Mouse (Mus musculus): ENCODE measurements at regions not wholly inside any gene's neighbourhood (a gene's known extent, or its start where the extent isn't known, plus 50 kb on each side); places are given as distances from the start of the nearest gene placed in this dataset.
A peak's percentile ranks its signal among the peaks of the same experiment; 100 is the strongest.

DNA sequence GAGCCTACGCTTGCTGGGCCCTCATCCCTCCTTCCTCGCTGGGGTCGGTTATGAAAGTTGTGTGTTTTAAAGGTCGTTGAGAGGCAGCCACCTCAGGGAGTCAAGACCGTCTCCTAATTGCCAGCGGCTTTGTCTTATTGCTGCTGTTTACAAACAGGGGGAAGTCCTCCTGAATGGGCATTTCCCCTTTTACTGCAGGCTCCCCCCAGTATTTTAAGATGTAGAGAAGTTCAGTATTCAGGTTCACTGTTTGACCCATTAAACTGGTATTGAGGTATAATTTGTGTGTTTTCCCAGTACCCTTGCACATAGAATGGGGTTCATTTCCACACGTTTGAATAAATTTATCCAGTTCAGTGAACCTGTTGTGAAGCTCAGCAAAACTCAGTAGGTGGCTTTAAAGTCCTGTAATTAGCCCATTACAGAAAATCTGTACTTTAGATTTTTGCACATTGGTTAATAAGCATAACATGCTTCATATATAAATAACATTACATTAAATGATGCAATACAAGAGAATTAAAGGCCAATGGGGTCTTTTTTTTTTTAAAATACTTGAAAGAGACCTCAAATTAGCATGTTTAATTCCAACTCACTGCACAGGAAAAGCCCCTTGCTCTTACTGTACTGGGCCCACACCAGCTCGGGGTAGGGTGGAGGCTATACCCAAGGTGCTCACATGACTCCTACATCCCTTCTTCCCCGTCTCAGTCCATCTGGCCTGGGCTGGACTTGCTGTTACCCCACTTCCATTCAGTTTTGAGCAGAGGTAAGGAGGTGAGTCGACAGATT, 63.7 kb downstream of the Nkx2-1 start:
- ATAC-seq (replicated peaks; ENCODE audit: poor library complexity, severe bottlenecking): no peak

DNA sequence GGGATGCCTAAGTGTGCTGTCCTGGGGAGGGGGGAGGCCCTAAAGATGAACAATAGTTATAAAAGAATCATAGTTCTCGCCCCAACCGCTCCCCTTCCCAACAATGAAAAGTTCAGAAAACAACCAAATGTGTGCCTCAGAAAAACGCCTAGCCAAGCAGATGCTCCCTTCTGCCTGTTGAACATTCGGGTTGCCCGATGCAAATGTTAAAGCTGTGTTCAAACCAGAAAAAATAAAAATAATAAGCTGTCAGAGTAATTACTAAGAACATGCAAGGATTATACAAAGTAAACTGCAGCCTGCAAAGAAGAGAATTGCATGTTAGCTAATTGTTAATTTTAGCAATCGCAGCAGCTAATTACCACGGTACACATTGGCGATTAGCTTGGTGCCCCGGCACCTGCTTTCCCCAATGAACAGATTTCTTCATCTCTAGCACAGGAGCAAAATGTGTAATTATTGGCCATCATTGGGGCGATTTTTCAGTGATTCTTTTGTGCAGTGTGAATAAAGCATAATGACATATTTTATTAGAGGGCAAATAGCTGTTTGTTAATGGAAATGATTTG, 65.7 kb downstream of the Nkx2-1 start:
- ATAC-seq (replicated peaks; ENCODE audit: poor library complexity, severe bottlenecking): no peak

DNA sequence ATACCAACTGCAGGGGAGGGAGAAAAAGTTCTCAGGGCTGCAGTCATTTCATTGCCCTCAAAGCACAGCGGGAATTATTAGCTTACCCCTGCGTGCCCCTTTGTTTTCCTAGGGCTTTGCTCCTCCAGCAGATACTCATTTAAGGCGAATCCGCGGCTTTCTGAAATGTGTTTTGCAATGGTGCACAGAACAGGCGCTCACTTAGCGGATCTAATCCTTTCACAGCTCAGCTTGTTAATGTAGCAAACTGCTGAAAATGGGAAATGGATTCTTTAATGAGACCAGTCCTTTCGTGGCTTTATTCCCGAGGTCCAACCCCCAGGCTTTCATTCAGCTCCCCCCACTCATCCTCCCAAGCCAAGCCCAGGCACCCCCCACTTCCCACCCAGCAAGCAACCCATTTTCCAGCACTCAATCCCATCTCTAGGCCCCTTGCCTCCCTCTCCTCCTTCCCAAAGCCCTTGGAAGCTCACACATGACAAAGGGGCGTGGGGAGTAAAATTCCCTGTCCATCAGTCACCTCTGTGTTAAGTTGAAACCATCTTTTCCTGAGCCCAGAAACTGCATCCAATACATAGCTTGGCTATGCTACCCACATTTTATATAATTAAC, 77.1 kb downstream of the Nkx2-1 start:
- no peak for ATAC-seq (replicated peaks; ENCODE audit: poor library complexity, severe bottlenecking)

DNA sequence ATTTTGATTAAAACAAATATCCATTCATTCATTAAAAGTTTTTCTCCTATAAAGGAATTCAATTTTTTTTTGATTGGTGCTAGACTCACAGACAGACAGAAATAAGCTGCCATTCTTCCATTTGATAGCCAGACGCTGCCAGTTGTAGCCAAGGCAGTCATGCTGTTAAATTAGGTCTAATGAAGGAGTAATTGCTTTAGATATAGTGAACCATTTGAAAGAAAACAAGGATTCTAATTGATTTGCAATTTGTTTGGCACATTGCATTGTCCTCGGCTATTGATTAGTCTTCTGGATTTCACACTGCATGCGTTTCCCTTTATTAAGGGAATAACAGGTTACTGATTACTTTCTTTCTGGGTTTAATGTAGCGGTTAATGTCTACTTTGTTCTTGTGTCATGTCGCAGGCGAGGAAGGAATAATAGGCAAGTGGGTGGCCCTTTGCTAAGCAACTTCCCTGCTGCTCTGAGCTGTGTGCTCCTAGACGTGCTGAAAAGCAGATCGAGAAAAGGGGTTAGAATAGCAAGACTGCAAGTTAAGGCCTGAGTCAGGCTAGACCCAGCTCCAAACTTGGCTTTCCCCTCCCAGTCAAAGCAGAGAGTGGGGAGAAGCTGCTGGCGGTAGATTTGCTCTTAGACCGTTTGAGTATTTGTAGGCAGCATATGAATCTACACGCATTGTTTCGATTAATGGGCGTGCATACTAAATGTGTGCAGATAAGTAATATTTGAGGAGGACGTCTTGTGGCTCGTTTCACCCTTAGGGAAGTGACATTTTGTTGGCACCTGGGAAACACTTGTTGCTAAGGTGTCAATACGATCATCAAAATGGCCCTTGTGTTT, 77.8 kb downstream of the Nkx2-1 start:
- no peak for ATAC-seq (replicated peaks; ENCODE audit: poor library complexity, severe bottlenecking)

DNA sequence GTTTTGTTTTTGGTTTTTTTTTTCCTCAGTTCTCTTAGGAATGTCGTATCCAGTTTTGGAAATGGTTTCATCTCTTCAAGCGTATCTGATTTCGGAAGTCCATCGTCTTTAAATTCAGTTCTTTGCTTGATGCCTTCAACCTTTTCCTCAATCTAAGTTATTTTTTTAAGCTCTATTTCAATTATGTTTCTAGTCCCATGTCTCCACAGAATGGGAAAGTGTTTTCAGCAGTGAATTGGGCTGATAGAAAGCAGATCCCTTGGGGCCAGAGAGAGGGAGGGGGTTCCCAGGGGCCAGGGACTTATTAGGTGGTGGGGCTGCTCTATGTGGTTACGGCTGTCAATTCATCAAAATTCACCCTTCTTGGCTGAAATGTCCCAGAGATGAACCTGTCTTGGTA, 78.8 kb downstream of the Nkx2-1 start:
- no peak for ATAC-seq (replicated peaks; ENCODE audit: poor library complexity, severe bottlenecking)

DNA sequence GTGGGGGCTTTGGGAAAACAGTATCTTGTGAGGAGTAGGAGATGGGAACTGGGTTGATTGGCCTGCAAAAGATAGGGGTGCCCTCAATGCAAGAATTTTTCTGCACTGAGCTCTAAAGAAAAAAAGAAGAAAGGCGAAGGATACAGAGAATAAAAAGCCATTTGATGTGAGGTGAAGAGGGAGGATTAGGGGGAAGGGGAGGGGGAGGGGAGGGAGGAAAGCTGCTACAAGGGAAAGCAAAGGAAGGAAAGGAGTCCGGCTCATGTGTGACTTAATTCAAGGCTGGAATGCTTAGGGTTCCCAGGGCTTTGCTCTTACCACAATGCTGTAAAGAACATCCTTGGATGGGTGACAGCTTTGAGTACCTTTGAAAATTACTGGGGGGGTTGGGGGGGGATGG, 79.4 kb downstream of the Nkx2-1 start:
- ATAC-seq (replicated peaks; ENCODE audit: poor library complexity, severe bottlenecking): no peak

DNA sequence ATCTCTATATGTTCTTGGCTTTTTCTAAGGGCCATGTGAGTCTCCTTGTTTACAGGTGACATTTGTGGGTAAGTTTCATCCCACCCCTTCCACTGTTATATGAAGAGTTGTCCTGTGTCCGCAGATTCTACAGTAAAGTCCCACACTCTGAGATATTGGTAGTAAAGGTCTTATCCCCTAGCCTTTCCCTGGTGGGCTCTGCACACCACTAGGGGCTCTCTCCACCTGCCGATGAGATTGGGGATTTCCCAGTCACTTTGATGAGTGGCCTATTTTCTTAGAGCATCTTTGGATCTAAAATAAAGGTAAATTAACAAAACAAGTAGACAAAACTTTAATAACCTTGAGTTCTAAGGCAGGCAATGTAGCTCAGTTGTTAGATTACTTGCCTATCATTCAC, 86.4 kb downstream of the Nkx2-1 start:
- ATAC-seq (replicated peaks; ENCODE audit: poor library complexity, severe bottlenecking): no peak

DNA sequence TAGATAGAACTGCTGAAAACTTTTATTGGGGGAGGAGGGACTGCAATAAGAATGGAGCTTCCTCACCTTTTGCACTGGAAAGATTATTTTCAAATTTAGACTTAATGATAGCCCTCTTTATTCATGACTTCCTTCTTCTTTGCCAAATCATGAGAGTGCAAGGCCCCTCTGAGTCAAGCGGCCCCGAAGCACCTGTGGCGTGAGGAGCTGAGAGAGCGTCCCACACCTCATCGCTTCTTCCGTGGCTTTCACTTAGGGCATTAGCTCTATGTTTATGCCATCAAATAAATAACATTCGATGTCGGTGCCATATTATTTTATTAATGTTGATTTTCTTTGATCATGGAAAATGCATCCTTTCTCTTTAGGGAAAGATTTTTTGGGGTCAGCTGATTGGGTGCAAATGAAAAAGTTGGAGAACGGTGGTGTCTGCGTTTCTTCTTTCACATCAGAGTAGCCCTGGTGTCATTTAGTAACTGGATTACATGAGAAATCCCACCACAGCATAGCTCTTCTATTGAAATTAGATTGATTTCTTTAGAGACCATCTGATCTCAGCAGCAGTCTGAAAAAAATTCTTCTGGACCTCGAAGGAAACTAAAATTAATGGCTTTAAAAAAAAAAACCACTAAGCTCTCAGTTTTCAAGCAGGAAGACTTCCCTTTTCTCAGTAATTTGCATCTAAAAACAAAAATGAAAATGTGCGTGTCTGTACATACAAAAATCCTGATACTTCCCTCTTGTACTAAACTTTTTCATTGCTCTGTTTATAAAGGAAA, 87.7 kb downstream of the Nkx2-1 start:
- ATAC-seq (replicated peaks; ENCODE audit: poor library complexity, severe bottlenecking): no peak; the same call in 1 of the 2 replicates

DNA sequence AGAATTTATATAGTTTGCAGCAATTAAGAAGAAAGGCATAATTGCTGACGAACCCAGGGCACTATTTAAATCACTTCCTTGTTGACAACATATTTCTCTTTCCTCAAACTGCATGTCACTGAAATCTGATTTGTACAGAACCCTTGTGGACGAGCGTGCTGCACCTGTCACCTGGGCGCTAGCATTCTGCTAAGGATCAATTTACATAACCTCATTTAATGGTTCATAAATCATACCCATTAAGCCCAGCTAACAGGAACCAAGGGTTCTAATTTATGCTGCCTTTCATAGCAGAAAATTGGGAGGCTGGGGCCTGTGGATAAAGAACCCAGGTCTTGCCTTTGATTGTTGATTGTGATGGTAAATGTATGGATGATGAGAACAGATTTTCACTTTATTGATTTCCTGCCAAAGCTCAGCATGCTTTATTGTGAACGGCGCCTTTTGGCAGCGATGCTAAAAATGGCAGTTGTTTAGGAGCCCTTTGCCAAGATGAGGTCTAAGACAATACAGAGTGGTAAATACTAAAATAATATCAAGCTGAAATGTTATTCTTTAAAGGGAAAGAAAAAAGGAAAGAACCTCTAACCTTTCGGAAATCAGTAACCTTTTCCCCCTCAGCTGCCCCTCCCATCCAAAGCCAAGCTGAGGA, 95.4 kb downstream of the Nkx2-1 start:
- no peak for ATAC-seq (replicated peaks; ENCODE audit: poor library complexity, severe bottlenecking)

DNA sequence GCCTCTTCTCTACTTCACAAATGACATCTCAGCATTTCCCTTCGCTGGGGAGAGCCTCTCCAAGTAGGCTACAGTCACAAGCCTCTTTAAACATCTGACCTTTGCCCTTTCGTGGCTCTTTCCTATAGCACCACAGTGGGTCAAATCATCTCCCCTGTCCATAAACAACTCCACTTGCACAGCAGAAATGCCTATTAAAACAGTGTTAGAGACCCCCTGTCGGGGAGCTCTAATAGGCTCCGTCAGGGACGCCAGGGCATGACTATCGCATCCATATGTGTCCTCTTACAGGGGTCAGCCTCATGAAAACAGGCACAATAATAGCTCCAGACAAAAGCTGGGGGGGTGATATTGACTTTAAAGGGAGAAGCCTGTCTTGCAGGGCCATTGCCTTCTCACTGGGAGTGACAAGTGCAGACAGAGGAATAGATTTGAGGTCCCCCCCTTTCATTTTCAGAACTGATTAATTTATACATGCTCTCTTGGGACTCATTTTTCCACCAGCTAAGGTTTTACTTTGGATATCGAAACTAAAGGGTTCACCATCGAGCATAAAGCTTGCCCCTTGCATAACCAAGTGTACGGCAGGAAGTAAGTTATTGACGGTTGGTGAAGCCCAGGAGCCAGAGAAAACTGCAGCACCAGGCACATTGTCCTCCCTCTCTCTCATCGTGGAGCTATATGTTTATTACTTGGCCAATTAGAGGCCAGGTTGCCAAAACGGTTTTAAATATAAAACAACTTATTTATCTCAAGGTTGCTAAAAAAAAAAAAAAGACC, 94.6 kb upstream of the Mbip start:
- peak; percentile 94 for ATAC-seq (replicated peaks; ENCODE audit: poor library complexity, severe bottlenecking)

DNA sequence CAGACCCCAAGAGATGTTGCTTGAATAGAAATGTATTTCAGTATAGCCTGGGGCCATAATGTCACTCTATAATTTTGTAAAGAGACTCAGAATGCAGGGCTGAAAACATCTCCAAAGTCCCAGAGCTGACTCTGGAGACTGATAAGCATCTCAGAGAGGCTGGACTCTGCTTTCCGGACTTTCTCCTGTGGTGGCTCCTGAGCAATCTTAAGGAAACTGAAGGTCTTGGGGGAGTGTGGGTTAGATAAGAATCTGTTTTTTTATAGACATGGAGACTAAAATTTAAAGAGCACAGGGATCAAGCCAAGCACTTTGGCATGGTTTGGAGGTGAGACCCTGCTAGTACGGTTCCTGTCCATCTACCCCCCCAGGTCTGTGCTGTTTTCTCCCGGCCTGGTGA, 92.7 kb upstream of the Mbip start:
- no peak for ATAC-seq (replicated peaks; ENCODE audit: poor library complexity, severe bottlenecking)

DNA sequence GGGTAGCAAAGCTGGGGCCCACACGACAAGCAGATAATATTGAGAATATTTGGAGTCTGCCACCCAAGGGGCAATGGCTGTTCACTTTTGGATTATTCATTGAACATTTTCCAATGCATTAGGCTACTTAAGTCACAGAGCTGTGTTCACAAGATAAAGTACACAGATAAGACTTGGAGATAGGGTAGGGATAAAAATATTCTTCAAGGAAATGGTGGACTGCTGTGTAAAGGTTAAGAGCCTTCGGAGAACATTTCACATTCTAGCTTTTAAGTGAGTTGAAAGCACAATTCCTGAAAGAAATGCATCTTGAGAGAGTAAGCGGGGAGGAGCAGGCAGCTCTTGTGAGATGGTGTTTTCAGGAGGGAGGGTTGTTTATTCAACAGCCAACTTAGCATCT, 92.3 kb upstream of the Mbip start:
- ATAC-seq (replicated peaks; ENCODE audit: poor library complexity, severe bottlenecking): no peak

DNA sequence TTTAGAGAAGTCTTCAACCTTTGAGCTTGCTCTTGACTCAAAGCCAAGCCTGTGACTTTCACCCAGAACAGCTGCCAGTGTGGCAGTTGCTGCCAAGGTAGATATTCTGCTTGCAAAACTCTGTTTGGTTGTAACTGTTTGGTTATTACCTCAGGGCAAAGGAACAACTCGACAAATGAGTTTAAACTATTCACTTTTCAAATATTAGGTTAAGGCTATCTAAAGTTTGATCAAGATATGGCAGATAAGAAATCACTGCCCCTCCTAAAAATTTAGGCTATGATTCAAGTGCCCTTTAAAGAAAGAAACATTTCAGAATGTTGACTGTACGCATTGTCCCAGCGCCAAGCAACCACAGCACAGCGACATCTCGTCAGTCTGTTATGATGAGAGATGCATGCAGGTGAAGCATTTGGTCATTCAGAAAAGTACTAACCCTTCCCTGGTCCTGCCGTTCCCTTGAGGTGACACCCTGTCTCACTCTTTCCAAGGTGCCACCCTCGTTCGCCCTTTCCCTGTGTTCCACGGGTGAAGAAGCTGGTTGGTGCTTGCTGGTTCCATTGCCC, 81.1 kb upstream of the Mbip start:
- no peak for ATAC-seq (replicated peaks; ENCODE audit: poor library complexity, severe bottlenecking)

DNA sequence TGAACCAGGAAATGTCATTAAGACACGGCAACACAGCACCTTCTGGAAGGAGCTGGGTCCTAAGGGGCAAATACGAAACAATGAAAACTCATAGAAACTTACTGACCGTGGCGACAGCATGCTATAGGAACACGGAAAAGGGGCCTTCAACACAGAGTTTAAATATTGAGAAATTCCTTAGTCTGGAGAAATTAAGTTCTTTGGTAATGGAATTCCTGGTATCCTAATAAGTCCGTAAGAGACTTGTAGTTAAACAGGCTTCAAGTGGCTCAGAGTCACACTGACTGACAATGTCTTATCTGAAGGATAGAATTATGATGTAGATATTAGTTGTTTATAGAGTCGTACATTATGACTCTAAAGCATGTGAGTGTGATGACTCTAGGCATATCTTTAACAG, 70.4 kb upstream of the Mbip start:
- no peak for ATAC-seq (replicated peaks; ENCODE audit: poor library complexity, severe bottlenecking)

DNA sequence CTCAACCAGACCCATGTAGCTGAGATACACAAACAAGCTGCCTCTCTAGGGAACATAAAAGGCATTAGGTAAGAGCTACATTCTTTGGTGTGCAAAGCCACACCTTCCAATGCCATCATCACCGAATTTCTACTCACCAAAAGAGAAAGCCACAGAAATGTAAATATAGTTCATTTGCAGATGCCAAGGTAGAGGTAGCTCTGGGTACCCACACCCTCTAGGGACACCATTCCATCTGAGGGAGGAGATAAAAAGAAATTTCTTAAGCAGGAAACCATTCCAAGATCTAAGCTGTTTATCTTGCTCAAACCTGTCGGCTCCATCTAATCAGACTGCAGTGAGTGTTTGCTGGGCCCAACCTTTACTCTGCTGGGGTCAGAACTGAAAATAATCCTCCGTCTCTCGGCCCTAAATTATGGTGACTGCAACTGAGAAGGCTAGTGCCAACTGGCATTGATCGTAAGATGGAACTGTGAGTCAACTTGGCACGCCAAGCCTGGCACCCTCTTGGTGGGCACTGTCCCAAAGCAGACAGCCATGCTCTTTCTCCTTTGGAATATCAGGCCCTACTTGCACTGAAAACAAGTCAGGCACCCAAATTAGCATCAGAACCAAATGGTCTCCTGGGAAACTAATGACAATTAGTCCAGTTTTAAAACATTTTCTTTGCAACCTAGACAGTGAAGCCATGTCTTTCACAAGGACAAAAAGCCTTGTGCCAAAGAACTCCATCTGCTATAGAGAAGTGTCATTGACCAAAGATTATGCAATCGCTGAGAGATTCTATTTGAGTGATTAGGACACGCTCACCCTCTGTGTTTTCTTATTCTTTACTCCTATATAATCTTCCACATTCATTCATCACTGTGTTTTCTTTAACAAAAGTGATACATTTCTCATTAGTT, 69.4 kb upstream of the Mbip start:
- no peak for ATAC-seq (replicated peaks; ENCODE audit: poor library complexity, severe bottlenecking)

DNA sequence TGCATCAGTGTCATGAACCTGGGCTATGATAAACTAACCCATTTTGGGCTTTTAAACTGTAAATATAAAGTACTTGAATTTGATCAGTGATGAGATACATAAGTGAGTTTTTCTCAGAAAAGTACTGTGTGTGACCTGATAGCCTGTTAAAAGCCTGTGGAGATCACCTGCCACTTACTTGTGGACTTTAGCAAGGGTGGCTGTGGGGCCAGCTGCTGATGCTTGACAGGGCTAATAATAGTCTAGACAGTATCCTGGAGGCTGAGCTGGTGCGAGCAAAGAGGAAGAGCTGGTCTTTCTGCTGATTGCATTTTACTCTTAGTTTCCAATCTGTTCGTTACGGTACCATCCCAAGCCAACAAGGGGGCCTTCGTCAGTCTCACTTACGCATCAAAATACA, 60.0 kb upstream of the Mbip start:
- no peak for ATAC-seq (replicated peaks; ENCODE audit: poor library complexity, severe bottlenecking)

DNA sequence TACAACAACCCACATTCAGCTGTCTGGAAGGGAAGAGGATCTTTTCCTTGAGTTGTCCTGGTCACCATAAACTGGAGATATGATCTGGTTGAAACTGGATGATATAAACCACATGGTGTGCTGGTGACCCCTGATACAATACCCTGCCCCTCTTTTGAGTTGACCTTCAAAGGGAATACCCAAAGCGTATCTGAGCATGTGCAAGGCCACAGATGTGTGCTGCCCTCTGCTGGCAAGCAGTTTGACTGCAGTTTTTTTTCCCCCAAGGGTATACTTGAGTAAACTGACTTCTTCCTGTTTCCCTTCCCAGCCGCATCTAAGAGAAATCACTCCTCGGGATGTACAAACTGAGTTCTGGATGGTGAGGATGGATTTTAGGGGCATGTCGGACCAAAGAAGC, 59.1 kb upstream of the Mbip start:
- peak; percentile 89 for ATAC-seq (replicated peaks; ENCODE audit: poor library complexity, severe bottlenecking)

DNA sequence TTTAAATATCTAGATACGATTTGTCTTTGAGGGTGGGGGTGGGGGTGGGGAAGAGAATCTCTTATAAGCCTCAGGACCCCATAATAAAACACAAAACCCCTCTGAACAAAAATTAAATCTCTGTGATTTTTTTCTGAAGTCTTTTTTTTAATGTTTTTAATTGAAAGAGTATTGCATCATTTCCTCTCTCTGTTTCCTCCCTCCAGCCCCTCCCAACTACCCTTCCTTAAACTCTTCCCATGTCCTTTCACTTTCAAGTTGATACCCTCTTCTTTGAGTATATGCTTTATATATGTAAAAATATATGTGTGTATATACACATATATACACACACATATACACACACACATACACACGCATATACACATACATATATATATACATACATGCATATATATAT, 58.6 kb upstream of the Mbip start:
- no peak; the same call in 1 of the 2 replicates for ATAC-seq (replicated peaks; ENCODE audit: poor library complexity, severe bottlenecking)

Measured in granulocyte monocyte progenitor cell, adult 5-6 weeks (primary cell).